Mouse (Mus musculus) lung, embryonic 16.5 days (tissue): ENCODE measurements around the gene D11Wsu47e. TPM values are rescaled to one million over a fixed set of nuclear protein-coding genes. Genes with fewer than 3 reads are reported as not detected.

Source experiments
- polyA plus RNA-seq: library from polyadenylated mRNA; unstranded; fragments of >200 nt; fragmentation: Nextera tagmentation; extraction: Ambion mirVana; gene quantifications from 2 replicates; pipeline ENCODE4 v1.2.1, GENCODE M21; 2015

Gene D11Wsu47e
- polyA plus RNA-seq, 1 experiment from 2014 or later, result 15.4 TPM

Other genes starting within 250 kb of the D11Wsu47e start
- gene Sstr2, start 65.1 kb upstream of the D11Wsu47e start, polyA plus RNA-seq, result 3.0 and 4.2 TPM in 2 replicates
- gene Cog1, start 35.2 kb upstream of the D11Wsu47e start, polyA plus RNA-seq, result 22.0 and 23.3 TPM in 2 replicates
- 23.7 and 26.2 TPM in 2 replicates for gene Slc39a11, start 34.3 kb upstream of the D11Wsu47e start, polyA plus RNA-seq
- gene Fam104a, start 257 bp upstream of the D11Wsu47e start, polyA plus RNA-seq, result 39.8 and 40.3 TPM in 2 replicates
- 0.90 and 3.1 TPM in 2 replicates for gene Cpsf4l, start 25.6 kb downstream of the D11Wsu47e start, polyA plus RNA-seq
- 129 and 130 TPM in 2 replicates for gene Cdc42ep4, start 67.5 kb downstream of the D11Wsu47e start, polyA plus RNA-seq